In the genomic region with DNA sequence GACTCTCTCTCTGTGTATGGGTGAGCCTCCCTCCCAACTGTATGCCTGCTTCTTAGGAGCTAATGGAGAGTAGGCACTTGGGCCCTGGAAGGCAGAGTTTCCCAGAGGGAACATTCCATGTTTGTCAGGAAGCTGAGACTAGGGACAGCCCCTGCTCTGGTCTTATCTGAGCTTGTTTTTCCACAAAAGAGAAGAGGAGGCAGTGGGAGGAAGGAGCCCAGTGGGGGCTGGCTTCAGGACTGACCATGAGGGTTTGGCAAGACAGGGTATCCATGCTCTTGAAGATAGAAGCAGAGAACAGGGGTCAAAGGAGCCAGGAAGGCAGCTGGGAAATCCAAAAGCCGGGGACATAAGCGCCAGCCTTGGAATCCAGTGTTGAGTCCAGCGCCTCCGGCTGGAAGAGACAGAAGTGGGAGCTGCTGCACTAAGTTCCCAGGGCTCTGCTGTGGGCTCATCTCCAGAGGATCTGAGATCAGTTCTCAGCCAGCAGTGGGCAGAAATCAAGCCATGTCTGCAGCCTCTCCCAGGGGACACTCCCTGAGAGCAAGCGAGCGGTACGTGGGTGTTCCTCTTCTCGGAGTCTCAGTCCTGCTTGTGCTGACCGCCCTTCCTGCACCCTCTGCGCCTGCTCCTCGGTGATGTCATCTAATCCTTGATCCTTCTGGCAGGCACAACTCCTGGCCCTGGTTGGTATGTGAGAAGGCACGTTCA, we compare ENCODE assay signal across 9 mouse cellular contexts.
DNase-seq lines count a peak whose midpoint lies in the region; ATAC-seq and TF ChIP-seq lines count a peak whose summit lies in the region.
"Had no signal": no experiment of that assay in that cellular context is flagged by ENCODE, and none has a peak within 500 bp of the region (broad histone marks: within the 10 kb centered on the region; RNA-seq: fewer than 3 reads in every experiment).

No protein-coding gene starts in this region.

- no peak overlapping the region for H3K4me3 ChIP-seq in heart, embryonic 11.5 days (ENCODE audit: low read depth, low read length)
- no peak overlapping the region for H3K4me3 ChIP-seq in liver, postnatal 0 days (ENCODE audit: low read depth, low read length)
- H3K4me3 ChIP-seq in hindbrain, embryonic 12.5 days: no peak overlapping the region
- H3K4me3 ChIP-seq: hindbrain, embryonic 15.5 days had no signal

- no peaks in the 10 kb centered on the region for H3K27me3 ChIP-seq in heart, embryonic 11.5 days (ENCODE audit: control insufficient read depth, insufficient read depth, low read length)
- no peaks in the 10 kb centered on the region for H3K27me3 ChIP-seq in liver, postnatal 0 days (ENCODE audit: insufficient read depth, low read length)
- no peaks in the 10 kb centered on the region for H3K27me3 ChIP-seq in hindbrain, embryonic 12.5 days
- H3K27me3 ChIP-seq: hindbrain, embryonic 15.5 days had no signal

- TF ChIP-seq CTCF in liver, postnatal 0 days (IDR thresholded peaks at IDR 0.05; ENCODE audit: low read depth): no peak

- TF ChIP-seq EP300 in liver, postnatal 0 days (IDR thresholded peaks at IDR 0.05; ENCODE audit: low read depth): no peak

- no peak; the same call in 1 of the 2 replicates for ATAC-seq in heart, embryonic 11.5 days (replicated peaks; ENCODE audit: insufficient number of reproducible peaks, low FRiP score, low TSS enrichment)
- no peak for ATAC-seq in liver, postnatal 0 days
- no peak for ATAC-seq in hindbrain, embryonic 12.5 days (ENCODE audit: low FRiP score)

- 0 out of 2 replicates have a peak overlapping the region, but pooled peaks have one; percentile 14 for H3K4me2 ChIP-seq in heart, embryonic 11.5 days
- H3K4me2 ChIP-seq in liver, postnatal 0 days (ENCODE audit: low read depth, low read length): no peak overlapping the region
- H3K4me2 ChIP-seq in hindbrain, embryonic 12.5 days (replicated peaks): no peak overlapping the region
- H3K4me2 ChIP-seq: hindbrain, embryonic 15.5 days had no signal

- peaks cover 33% of the 10 kb centered on the region for H3K4me1 ChIP-seq in heart, embryonic 11.5 days (ENCODE audit: control insufficient read depth, insufficient read depth, low read length)
- H3K4me1 ChIP-seq in liver, postnatal 0 days (ENCODE audit: insufficient read depth): no peaks in the 10 kb centered on the region; the same call in 1 of the 2 replicates
- no peaks in the 10 kb centered on the region for H3K4me1 ChIP-seq in hindbrain, embryonic 12.5 days
- H3K4me1 ChIP-seq: hindbrain, embryonic 15.5 days had no signal

- peak; percentile 34 for DNase-seq in urinary bladder, adult 2 months (ENCODE audit: low spot score)
- no peak for DNase-seq in urinary bladder, postnatal 10 days (ENCODE audit: low spot score)
- DNase-seq in liver, postnatal 0 days: peak; percentile 27
- DNase-seq in urinary bladder, postnatal 4 days (ENCODE audit: low spot score in 2 of 2): peak; percentile 61 to 65
- no peak for DNase-seq in right cerebral cortex, postnatal 4 days
- DNase-seq in cerebellum, adult 18-20 months: no peak

- H3K36me3 ChIP-seq in heart, embryonic 11.5 days (ENCODE audit: control insufficient read depth, insufficient read depth, low read length): no peaks in the 10 kb centered on the region
- peaks cover 5% of the 10 kb centered on the region; the same call in 1 of the 2 replicates for H3K36me3 ChIP-seq in liver, postnatal 0 days (replicated peaks; ENCODE audit: insufficient read depth, low read length)
- no peaks in the 10 kb centered on the region for H3K36me3 ChIP-seq in hindbrain, embryonic 12.5 days
- H3K36me3 ChIP-seq: hindbrain, embryonic 15.5 days had no signal

- H3K9ac ChIP-seq in heart, embryonic 11.5 days (ENCODE audit: low read depth, low read length): peak overlapping the region; percentile 31
- no peak overlapping the region for H3K9ac ChIP-seq in liver, postnatal 0 days (replicated peaks)
- no peak overlapping the region for H3K9ac ChIP-seq in hindbrain, embryonic 12.5 days
- H3K9ac ChIP-seq: hindbrain, embryonic 15.5 days had no signal

- WGBS in heart, embryonic 11.5 days (ENCODE audit: insufficient replicate concordance): 38% methylated on average over 12 of the region's 12 CpGs
- 66% methylated on average over 12 of the region's 12 CpGs for WGBS in liver, postnatal 0 days (ENCODE audit: insufficient replicate concordance)
- 67% methylated on average over 12 of the region's 12 CpGs for WGBS in hindbrain, embryonic 12.5 days

- H3K9me3 ChIP-seq in heart, embryonic 11.5 days (replicated peaks; ENCODE audit: control insufficient read depth, low read length): no peaks in the 10 kb centered on the region
- H3K9me3 ChIP-seq in liver, postnatal 0 days (ENCODE audit: low read length): no peaks in the 10 kb centered on the region
- no peaks in the 10 kb centered on the region for H3K9me3 ChIP-seq in hindbrain, embryonic 12.5 days (replicated peaks)
- H3K9me3 ChIP-seq: hindbrain, embryonic 15.5 days had no signal

- H3K27ac ChIP-seq in heart, embryonic 11.5 days (ENCODE audit: low read depth, low read length): peak overlapping the region; percentile 54
- peak overlapping the region; percentile 42; the same call in 1 of the 2 replicates for H3K27ac ChIP-seq in liver, postnatal 0 days (ENCODE audit: low read depth)
- H3K27ac ChIP-seq in hindbrain, embryonic 12.5 days: no peak overlapping the region
- H3K27ac ChIP-seq: hindbrain, embryonic 15.5 days had no signal

Comparison
In these comparisons a context has a peak if more than half of its experiments do, and no peak if none do; other contexts are left out.
1. DNase-seq: peak in urinary bladder, adult 2 months (single experiment), liver, postnatal 0 days (single experiment) and urinary bladder, postnatal 4 days (2 of 2); none in urinary bladder, postnatal 10 days (single experiment), right cerebral cortex, postnatal 4 days (single experiment) and cerebellum, adult 18-20 months (0 of 2).